Mouse (Mus musculus) retina, adult 2 months (tissue): ENCODE results near the gene Pcnx.

ENCODE experiments used
- DNase-seq: peaks from one replicate; pipeline ENCODE4 v3.0.0-alpha.2; 2012; ENCODE audit warnings: low read depth, low spot score

The Pcnx gene

DNA sequence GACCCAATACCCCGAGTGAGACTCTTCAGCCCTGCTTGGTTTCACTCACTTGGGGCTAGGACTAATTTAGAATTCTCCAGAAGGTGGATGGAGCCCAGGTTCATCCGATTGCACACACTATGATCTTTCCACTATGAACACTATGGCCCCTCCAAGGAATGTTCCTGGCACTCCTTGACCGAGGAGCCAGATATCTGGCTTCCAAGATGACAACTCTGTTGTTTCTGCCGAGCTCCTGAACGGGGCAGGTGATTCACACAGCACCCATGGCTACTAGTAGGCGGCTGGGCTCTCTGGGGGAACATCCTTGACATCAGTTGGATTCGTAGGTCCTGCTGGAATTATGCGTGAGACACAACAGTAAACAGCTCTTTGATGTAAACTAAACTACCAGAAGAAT lies 4.8 kb upstream of the Pcnx start:
- no peak for DNase-seq

DNA sequence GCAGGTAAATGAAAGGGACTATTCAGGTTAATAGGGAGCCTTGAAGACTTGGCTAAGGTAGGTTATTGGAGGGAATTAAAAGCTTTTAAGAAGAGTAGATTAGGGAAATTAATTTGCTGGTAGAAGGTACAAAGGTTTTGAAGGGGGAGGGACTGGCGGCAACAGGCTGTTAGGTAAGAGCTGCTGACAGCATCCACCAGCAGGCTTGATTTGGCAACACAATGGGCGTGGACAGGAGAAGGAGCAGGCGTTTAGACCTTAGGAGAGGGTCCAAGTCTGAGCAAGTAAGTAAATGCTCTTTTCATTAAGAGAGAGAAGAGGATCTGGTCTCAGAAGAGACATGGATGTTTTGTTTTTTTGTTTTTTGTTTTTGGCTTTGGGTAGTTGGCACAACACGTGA lies 3.1 kb upstream of the Pcnx start:
- no peak for DNase-seq

DNA sequence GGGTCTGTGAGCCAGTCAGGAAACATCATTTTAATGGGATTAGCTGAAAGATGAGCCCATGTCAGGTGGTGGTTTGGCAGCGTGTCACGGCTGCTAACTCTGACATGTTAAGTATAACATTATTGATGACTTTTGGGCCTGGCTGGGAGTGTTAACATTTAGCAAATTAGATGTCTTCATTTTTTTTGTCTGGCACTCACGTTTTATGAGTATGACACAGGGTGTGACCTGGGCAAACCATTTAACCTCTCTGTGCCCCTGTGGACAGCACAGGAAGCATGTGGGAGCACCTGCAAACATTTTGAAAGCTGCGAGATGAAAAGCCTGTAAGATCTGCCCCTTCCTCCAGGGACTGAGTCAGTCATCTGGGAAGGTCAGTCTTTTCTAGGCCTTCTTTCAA lies 2.6 kb upstream of the Pcnx start:
- DNase-seq, result no peak

DNA sequence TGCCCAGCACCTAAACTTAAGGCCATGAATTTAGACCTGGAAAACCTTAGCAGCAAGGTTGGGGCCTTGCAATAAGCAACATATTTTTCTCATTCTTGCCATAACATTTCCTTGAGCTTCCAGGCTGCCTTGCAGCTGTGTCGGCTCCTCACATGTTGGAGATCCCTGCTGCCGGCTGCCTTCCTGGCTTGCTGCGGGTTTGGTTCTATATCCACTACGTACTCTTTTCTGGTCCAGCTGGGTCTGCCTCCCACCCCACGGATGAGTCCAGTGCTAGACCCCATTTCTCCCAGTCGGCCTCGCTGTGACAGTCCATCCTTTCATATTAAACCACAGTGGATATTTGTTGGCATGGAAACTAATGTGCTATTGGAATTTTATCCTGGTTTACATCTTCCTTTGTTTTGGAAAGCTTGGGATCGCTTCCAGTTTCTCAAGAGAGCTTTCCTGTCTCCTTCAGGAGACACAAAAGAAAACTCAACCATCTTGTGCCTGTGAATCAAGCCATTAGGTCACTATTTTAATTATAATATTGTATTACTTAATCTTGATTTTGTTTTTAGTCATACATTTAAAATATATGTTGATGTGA lies 1.7 kb upstream of the Pcnx start:
- no peak for DNase-seq

DNA sequence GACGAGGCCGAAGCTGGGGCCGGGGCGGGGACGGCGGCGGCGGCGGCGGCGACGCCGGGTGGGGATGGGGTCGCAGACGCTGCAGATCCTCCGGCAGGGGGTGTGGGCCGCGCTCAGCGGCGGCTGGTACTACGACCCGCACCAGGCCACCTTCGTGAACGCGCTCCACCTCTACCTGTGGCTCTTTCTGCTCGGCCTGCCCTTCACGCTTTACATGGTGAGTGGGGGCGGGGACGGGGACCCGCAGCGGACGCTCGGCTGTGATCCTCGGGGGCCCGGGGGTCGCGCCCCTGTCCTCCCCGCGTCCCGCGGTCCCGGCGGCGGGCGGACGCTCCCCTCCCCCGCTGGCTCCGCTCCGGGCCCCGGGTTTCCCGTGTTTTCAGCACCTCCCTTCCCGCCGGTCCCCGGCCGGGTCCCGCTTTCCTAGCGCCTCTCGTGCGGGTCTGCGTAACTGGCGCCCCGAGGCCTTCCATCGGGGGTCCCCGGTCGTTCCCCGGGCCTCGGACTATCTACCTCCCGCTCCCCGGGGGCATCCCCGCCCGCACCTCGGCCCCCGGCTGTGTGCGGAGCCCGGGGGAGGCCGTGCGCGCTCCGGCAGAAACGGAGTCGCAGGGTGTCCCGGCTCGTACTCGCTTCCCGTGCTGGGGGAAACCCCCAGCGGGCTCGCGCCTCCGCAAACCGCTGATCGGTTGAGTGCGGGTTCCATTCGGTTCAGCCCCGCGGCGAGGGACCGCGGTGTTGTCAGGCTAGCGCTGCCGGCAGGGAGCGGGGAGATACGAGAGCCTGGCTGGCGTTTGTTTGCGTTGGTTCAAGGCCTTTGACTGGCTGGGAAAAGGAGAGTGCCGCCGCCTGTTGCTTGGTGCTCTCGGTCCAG lies 722 bp downstream of the Pcnx start:
- DNase-seq, result no peak

DNA sequence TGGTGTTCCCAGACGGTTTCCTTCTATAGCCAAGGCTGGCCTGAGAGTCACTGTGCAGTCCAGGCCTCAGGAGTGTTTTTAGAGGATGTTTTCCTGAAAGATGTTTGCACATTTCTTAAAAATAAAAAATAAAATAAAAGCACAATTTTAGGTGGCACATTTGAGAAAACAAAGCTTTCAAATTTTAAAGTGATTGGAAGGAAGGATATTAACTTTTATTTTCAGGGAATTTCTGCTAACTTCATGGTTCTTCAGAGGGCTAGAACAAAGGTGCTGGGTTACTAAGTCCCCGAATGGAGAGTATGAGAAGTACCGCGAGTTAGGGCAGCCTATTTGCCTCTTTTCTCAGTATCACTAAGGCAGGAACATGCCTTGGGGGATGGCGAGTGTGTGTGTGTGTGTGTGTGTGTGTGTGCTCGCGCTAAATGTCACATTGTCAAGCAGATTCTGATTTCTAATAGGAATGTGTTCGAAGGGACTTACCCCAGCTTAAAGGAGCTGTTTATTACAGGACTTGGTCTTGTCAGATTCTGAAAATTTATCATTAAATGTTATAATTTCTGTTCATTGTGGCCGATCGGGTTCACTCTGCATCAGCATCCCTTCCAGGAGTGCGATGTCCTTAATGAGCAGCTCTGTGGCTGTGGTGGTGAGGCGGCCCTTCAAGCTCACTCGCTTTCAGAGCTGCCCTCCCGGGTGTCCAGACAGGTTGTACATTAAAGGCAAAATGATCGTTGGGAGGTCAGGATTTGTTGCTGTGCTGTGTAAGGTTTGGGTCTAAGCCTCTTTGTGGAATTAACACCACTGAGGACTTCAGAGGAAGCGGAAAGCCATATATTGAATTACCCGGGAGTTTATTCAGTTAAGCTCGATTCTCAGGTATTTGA lies 1.6 kb downstream of the Pcnx start:
- DNase-seq, result no peak

DNA sequence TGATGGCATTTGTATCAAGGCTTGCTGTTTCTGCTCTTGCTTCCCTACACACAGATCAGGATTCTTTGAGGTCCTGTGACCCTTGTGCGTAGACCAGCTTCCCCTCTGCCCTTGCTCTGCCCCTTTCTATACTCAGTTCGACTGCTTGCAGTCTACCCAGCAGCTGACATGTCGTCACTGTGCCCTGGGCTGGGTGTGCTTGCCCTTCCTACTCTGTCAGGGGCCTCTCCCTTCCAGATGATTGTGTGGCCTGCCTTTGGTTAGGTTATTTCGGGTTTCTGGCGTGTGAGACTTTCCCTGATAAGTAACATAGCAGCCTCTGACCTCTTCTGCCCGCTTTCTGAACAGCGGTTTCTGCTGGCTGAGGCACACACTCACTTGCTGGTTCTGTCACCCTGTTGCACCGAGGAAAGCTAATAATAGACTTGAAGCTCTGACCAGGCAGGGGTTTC lies 2.6 kb downstream of the Pcnx start:
- no peak for DNase-seq

DNA sequence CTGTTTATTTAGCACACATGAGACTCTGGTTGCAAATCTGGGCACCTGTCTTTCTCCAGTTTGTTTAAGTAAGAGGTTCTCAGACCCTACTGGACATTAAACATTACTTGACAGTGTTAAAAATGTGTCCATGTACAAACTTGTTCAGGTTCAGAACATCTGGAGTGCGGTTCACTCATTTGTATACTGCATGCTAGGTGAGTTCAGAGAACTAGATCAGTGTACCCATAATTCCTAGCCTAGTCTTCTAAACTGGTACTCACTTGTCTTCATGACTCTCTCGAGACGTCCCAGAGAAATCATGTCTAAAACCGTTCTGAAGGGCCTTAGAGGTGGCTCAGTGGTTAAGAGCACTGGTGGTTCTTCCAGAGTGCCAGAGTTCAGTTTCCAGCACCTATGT lies 4.1 kb downstream of the Pcnx start:
- no peak for DNase-seq

DNA sequence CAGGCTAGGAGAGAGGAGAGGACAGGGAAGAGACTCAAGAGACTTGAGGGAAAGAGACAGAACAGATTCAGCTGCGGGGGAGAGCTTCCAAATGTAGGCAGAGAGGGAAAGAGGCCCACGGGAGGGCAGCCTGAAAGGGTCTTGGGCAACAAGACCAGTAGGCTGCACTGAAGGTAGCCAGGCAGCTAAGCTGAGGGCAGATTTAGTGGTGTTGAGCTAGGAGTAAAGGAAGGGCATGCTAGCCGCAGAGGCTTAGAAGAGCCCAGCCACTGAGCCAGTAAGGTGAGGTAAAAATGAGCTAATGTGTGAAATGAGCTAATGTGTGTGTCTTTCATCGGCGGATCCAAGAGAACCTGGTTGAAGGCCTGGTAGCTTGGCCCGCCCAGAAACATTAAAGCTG lies 5.4 kb downstream of the Pcnx start:
- no peak for DNase-seq

DNA sequence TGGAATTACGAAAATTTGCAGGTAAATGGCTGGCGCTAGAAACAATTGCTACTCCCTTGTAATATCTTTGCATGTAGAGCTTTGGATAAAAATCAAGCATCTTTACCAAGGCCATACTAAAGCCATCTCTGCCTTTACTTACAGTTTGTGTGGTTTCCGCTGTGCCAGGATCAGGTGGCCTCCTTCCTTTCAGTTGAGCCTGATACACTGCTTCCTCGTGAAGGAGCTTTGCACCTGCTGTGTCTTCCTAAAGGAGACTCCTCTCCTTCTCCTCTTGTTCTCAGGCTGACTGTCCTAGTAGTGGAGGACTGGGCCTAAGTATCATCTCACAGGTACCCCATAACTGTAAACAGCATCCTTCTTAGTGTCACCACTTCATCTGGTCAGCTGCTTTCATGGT lies 7.5 kb downstream of the Pcnx start:
- DNase-seq, result no peak

DNA sequence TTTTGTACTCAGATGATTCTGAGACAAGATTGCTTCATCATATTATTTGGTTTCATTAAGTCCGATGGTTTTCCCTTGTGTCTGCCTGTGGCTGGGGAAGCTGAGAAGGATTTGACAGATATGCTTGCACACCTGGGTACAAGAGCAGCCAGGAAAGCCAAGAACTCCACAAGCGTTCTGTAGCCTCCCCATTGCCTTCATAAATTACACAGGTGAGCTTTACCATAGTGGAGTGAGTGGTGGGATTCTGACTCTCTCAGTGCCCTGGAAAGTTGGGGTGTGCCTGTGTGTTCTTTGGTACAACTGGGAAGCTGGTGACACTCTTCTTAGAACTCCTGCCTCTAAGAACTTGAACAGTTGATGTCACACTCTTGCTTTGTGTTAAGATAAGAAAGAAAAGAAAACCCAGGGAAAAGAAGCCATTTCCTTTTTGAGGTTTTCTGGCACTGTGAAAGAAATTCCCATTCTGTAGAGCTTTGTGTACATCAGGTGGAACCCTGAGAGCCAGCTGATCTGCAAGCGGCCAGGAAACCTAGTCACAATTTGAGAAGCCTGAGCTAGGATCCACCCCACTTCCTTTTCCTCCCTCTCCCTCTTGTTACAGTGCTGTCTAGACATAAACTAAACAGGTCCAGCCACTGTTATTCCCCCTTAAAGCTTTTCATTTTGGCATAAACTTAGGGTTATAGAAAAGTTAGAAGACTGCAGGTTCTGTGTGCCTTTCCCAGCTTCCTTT lies 9.6 kb downstream of the Pcnx start:
- DNase-seq, result no peak

DNA sequence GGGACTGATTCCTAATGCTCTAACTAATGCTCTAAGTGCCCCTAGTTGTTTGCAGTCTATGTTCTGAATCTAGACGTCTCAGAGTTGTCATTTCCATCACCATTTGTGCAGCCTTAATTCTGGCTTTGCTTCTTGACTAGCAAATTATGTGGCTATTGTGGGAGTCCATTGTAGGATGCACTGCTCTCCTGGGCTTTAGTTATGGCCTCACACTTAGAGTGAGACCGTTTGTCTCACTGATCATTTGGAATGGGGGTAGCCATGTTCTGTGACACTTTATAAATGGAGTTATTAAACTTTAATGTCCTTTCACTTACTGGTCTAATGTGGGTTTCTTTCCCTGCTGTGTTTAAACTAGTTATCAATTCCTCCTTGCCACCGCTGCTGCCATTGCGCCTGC lies 13.5 kb downstream of the Pcnx start:
- no peak for DNase-seq

DNA sequence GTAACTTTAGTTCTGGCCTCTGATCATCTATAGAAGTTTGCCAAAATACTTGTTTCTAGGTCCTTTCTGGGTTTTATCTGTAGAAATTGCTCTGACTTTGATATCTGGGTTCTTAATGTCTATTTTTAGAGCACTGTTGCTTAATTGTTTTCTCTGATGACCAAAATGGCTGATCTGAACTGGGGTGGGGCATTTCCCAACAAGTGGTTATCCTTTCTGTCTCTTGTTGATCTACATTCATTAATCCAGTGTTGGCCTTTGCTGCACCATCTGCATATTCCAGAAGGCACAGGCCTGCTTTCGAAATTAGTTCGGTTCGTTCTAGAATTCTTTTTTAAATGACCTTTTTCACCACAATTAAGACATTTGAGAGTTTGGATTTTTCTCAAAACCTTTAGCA lies 20.3 kb downstream of the Pcnx start:
- no peak for DNase-seq

DNA sequence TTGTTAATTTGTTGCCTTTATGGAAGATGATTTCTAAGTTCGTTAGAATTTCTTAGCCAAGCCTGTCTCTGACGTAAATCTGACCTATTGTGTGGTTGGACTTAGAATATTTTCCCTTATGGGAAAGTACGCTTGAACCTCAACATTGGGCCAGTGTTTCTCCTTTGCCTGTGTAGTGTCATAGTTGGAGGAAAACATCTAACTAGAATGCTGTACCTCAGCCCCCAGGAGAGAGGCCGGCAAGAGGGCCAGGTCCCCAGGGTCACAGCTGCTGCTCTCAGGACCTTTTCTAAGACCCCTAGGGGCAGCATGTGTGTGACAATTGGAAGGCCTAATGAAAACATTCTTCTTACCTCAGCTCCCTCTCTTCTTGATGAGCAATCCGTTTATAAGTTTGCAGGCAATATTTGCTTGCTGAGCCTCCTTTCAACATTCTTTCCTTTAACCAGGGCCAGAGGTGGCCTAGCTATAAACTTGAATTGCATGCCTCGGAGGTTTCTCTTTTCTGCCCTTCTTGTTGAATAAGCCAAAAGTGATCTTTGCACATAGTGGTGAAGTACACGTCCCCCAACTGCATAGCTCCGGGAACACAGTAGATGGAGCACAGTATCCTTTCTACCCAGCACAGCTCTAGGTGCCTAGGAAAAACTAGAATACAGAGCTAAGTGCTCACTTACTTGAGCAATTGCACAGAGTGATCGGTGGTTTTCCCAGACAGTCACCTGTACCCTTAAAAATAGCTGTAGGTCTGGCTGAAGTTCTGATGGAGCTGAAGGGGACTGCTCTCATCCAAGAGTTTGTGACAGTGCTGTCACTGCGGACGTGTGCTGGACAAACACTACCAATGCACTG lies 23.7 kb downstream of the Pcnx start:
- no peak for DNase-seq

DNA sequence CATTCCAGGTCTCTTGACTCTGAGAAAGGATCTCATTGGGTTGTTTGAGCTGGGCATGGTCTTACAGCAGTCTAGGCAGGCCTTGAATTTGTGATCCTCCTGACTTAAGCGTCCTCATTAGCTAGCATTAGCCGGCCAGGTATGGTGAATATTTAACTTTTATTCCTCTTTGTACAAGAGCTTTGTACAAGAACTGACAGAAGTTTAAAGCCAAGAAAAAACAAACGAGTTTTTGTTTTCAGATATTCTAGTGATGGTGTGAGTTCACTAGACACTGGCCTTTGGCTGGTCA lies 24.2 kb downstream of the Pcnx start:
- no peak for DNase-seq

DNA sequence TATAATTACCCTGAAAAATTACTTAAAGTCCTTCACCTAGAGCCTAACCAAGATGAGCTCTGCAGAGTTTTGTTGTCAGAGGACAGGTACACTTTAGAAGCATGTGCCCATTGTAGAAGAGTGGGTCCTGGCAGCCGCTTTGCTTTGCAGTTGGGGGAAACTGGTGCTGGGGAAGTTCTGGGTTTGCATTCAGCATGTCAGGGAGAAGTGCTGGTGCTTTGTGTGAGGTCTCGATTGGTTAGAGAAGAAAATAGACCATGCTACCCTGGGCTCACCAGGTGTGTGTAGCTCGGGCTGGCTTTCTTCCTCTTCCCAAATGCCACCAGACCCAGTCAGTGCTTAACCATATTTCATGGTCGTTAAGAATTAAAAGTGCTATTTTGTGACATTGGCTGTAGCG lies 25.2 kb downstream of the Pcnx start:
- no peak for DNase-seq

DNA sequence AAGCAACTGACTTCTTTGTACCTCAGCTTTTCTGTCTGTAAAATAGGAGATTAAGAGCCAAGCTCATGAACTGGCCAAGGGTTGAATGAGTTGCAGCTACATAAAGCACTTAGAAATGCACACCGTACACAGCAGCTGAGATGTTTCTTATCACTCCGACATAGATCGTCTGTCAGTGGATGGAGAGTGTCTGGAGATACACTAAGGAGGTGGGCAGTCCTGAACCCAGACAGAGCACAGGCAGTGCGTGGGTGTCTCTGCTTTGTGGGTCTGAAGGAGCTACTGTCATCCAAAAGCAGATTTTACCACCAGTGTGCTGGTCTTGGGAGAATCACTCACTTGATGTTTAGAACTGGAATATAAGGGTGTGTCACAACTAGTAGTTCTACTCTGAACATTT lies 26.2 kb downstream of the Pcnx start:
- DNase-seq, result no peak

DNA sequence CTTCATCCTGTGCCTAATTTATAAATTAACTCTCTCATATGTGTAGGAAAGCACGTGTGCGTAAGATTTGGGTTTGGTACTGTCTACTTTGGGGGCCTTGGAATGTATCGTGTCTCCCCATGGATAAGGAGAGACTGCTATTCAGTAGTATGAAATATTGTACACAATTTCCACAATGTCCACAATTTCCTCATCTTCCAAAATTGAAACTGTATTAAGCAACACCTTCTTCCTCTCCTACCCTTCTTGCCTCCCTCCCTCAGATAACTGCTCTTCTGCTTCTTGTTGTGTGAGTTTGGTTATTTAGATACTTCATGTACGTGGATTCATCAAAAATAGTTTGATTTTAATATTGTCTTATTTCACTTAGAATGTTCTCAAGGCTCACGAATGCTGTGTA lies 29.1 kb downstream of the Pcnx start:
- no peak for DNase-seq

DNA sequence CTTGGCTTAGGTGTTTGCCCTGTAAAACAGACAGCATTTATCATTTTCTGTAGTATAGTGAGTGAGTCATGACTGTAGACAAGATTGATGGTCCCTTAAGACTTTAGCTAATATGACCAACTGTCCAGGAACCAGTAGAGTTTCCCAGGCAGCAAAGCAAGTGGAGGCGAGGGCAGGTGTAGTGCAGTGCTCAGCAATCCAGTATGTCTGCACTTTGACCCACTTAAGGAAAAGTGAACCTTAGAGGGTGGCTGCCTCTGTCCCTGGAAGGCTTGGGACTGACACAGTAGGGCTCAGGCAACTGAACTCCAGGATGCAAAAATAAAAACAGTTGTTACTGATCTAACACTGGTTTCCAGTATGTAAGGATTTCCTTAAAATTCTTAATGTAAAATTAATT lies 32.1 kb downstream of the Pcnx start:
- DNase-seq, result no peak

DNA sequence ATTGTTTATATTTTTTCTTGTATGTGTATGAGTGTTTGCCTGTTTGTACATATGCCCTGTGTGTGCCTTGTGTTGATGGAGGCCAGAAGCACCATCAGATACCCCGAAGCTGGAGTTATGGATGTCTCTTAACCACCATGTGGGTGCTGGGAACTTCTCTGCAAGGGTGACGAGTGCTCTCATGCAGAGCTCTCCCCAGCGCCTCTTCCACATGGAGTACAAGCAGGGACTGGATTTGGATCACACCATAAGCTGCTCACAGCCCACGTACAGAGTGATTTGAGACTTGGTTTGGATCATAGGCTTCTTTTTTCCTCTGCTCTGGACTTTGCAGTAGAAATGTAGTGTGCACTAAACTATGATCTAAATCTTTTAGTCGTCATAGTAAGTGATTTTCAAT lies 34.5 kb downstream of the Pcnx start:
- no peak for DNase-seq

DNA sequence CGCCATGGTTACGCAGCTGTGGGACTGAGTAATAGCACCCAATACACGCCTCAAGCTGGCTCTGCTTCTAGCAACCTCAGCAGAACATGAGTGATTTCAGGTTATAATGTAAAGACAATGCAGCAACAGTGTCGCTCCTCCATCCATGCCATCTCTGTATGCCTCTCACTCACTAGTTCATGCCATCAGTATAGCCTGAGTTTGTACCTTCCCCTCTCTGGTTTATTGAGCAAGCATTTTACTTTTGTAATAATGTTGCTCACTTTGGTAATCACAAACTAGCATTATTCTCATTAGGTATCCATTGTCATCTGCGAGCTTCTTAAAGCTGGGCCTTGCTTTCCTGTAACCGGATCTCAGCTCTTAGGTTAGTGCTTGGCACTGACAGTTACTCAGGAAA lies 36.2 kb downstream of the Pcnx start:
- no peak for DNase-seq
